Mouse (Mus musculus) myocyte (in vitro differentiated cells): ENCODE data around the gene Eif1b. TPM values are rescaled to one million over a fixed set of nuclear protein-coding genes. Genes with fewer than 3 reads are reported as not detected.

Experiments
- H3K27me3 ChIP-seq: one replicate; pipeline ENCODE4 v1.6.1; 2011; ENCODE audit not compliant: control insufficient read depth, insufficient read depth, insufficient read length
- H3K36me3 ChIP-seq: one replicate; pipeline ENCODE4 v1.6.1; 2011; ENCODE audit not compliant: control insufficient read depth, insufficient read depth
- H3K4me2 ChIP-seq: one replicate; pipeline ENCODE4 v1.6.1; 2011; ENCODE audit warnings: low read depth, control low read depth
- H3K4me3 ChIP-seq: one replicate; pipeline ENCODE4 v1.5.1; 2011; ENCODE audit warnings: mild to moderate bottlenecking, control low read depth, moderate library complexity
- H3K79me2 ChIP-seq: one replicate; pipeline ENCODE4 v1.6.1; 2011; ENCODE audit not compliant: control insufficient read depth, insufficient read depth
- H3ac ChIP-seq: one replicate; pipeline ENCODE4 v1.6.1; 2011; ENCODE audit not compliant: control insufficient read depth, insufficient read length
- CEBPB ChIP-seq: IDR thresholded peaks from 2 replicates; pipeline ENCODE4 v1.6.1; 2011; ENCODE audit warnings: mild to moderate bottlenecking, moderate library complexity; ENCODE audit not compliant: poor library complexity, insufficient read depth, severe bottlenecking
- E2F4 ChIP-seq: IDR thresholded peaks from one replicate; pipeline ENCODE4 v1.6.1; 2011; ENCODE audit warnings: mild to moderate bottlenecking, control low read depth, moderate library complexity; ENCODE audit not compliant: insufficient read depth
- MAX ChIP-seq: IDR thresholded peaks from one replicate; pipeline ENCODE4 v1.6.1; 2011; ENCODE audit warnings: low read depth, mild to moderate bottlenecking, control low read depth
- MYOD1 ChIP-seq, 3 experiments: IDR thresholded peaks; one replicate each; pipeline ENCODE4 v1.6.1; 2011; ENCODE audit warnings: control low read depth in 2 of 3, low read depth in 2 of 3, mild to moderate bottlenecking in 2 of 3, moderate library complexity in 1 of 3; ENCODE audit not compliant: insufficient read length in 2 of 3, control insufficient read depth in 1 of 3
- MYOG ChIP-seq, 3 experiments: IDR thresholded peaks; one replicate each; pipeline ENCODE4 v1.6.1; 2011; ENCODE audit warnings: control low read depth in 2 of 3, low read depth in 2 of 3, mild to moderate bottlenecking in 2 of 3; ENCODE audit not compliant: insufficient read length in 2 of 3, control insufficient read depth in 1 of 3, insufficient read depth in 1 of 3
- POLR2A ChIP-seq: IDR thresholded peaks from one replicate; pipeline ENCODE4 v1.6.1; 2011; ENCODE audit warnings: low read depth, mild to moderate bottlenecking, control low read depth, moderate library complexity; ENCODE audit not compliant: insufficient read length
- POLR2AphosphoS2 ChIP-seq: IDR thresholded peaks from one replicate; pipeline ENCODE4 v1.6.1; 2011; ENCODE audit warnings: low read depth, control low read depth; ENCODE audit not compliant: insufficient read length
- REST ChIP-seq: IDR thresholded peaks from one replicate; pipeline ENCODE4 v1.6.1; 2011; ENCODE audit warnings: mild to moderate bottlenecking, control low read depth, moderate library complexity; ENCODE audit not compliant: insufficient read depth, insufficient read length
- SRF ChIP-seq: IDR thresholded peaks from one replicate; pipeline ENCODE4 v1.6.1; 2011; ENCODE audit warnings: low read depth; ENCODE audit not compliant: control insufficient read depth, insufficient read length
- TCF12 ChIP-seq: IDR thresholded peaks from one replicate; pipeline ENCODE4 v1.6.1; 2011; ENCODE audit warnings: mild to moderate bottlenecking, control low read depth; ENCODE audit not compliant: poor library complexity, insufficient read depth, severe bottlenecking
- TCF3 ChIP-seq: IDR thresholded peaks from one replicate; pipeline ENCODE4 v1.6.1; 2011; ENCODE audit warnings: low read depth, control low read depth; ENCODE audit not compliant: insufficient read length
- USF1 ChIP-seq: IDR thresholded peaks from one replicate; pipeline ENCODE4 v1.6.1; 2011; ENCODE audit warnings: low read depth, mild to moderate bottlenecking, control low read depth, moderate library complexity
- polyA plus RNA-seq: library from polyadenylated mRNA; unstranded; fragments of >200 nt; fragmentation: generic; extraction: Trizol; gene quantifications from one replicate; pipeline ENCODE4 v1.2.1, GENCODE M21; 2012; ENCODE audit warnings: missing spikeins

The Eif1b gene
- polyA plus RNA-seq, 1 experiment: 55.0 TPM

GRCm38 (mm10) chr9:120541411-120541810, 49.4 kb downstream of the Eif1b start:
- TF ChIP-seq POLR2AphosphoS2 (no peak), REST (no peak), MAX (no peak), TCF12 (no peak), SRF (no peak)
- Histone ChIP-seq H3K36me3 (no peaks in the 10 kb centered on the region), H3K4me2 (no peak overlapping the region), H3K27me3 (no peaks in the 10 kb centered on the region), H3K4me3 (no peak overlapping the region), H3K79me2 (no peaks in the 10 kb centered on the region), H3ac (no peak overlapping the region)

- no peaks in the 10 kb centered on the region for H3K79me2 ChIP-seq
- H3K4me2 ChIP-seq: peak overlapping the region; percentile 1
- H3K27me3 ChIP-seq: no peaks in the 10 kb centered on the region
- H3ac ChIP-seq: no peak overlapping the region
- no peak for TF ChIP-seq POLR2A
- TF ChIP-seq REST: no peak
- TF ChIP-seq MYOD1 (IDR thresholded peaks at IDR 0.05; ENCODE audit: control insufficient read depth in 1 of 3, insufficient read length in 2 of 3, low read depth in 2 of 3): no peak
- TF ChIP-seq CEBPB: no peak
- no peak for TF ChIP-seq TCF3
- TF ChIP-seq SRF: no peak
- no peak for TF ChIP-seq TCF12
- no peak for TF ChIP-seq E2F4
- TF ChIP-seq MAX: no peak
- no peak for TF ChIP-seq POLR2AphosphoS2
- no peak for TF ChIP-seq USF1
- no peak for TF ChIP-seq MYOG (IDR thresholded peaks at IDR 0.05; ENCODE audit: control insufficient read depth in 1 of 3, insufficient read depth in 1 of 3, insufficient read length in 2 of 3, low read depth in 2 of 3)
- no peak overlapping the region for H3K4me3 ChIP-seq
- H3K36me3 ChIP-seq: no peaks in the 10 kb centered on the region
These were observed 50.2 kb downstream of the Eif1b start for GRCm38 (mm10) chr9:120542241-120542640.

Other genes starting within 250 kb of the Eif1b start
- 0.17 TPM for gene Myrip, start 190.7 kb upstream of the Eif1b start, polyA plus RNA-seq
- 1.1 TPM for gene Entpd3, start 47.6 kb downstream of the Eif1b start, polyA plus RNA-seq
- 1,509 TPM for gene Rpl14, start 79.2 kb downstream of the Eif1b start, polyA plus RNA-seq